Mouse (Mus musculus) thymus, postnatal 10 days (tissue): ENCODE measurements around the gene Pla2g1b.
"Not testable (repeated sequence)": the region's sequence is repeated elsewhere in the genome, so short reads cannot be mapped to it uniquely, and the experiment has no call there.

ENCODE experiments used
- DNase-seq, 2 experiments: peaks; one replicate each; pipeline ENCODE4 v3.0.0; 2021; ENCODE audit warnings: low spot score in 2 of 2

Gene Pla2g1b

DNA sequence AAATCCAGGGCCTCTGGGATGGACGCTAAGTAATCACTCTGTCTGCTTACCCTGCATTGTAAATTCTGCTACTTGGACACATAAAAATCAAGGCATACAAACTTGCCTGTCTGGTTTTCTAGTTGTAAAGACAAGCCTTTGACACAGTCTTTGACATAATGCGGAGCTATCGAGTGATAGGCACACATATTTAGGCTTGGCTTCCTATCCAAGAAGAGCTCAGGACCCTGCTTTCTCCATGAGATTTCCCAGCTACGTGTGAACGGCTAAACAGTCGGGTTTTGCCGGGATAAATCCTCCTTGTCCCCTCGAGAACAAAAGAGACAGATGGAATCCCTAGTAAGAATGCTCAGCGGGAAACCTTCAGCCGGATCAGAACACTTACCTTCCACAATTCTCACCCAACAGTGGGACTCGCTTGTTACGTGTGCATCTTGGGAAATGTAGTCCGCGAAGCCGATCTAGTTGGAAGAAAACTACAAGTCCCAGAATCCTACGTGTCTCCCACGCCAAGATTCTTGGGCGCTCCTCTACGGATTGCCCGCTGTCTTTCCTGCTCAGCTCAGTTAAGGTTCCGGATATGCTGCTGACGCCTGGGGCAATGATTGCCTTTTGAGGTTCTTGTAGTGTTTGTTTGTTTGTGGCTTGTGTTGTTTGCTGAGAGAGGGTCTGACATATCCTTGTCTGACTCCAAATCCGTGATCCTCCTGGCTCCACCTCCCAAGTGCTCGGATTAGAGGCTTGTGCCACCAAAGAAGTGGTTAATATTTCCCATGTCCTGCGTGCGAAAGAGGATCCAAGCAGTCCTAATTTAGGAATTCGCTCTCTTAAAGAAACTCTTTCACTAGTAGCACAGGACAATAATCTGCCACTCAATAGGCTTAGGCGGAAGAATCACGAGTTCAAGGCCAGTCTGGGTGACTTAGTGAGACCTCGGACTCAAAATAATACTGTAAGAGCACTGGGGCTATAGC is 18.2 kb downstream of the Pla2g1b start, which contains the start of gene Sirt4:
TSS of gene Sirt4 (minus strand) at position 779 of the 974 bp plus-strand sequence.
- DNase-seq = peak; percentile 74 to 83

DNA sequence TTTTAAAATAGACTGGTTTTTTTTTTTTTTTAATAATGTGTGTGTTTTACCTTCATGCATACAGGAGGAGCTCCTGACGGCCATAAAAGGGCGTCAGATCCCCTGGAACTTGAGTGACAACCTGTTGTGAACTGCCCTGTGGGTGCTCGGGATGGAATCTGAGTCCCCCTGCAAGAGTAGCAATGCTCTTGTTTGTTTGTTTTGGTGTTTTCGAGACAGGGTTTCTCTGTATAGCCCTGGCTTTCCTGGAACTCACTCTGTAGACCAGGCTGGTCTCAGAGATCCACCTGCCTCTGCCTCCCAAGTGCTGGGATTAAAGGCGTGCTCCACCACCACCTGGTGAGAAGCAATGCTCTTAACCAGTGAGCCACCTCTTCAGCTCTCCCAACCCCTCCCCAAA is 18.9 kb downstream of the Pla2g1b start:
- DNase-seq = no peak

DNA sequence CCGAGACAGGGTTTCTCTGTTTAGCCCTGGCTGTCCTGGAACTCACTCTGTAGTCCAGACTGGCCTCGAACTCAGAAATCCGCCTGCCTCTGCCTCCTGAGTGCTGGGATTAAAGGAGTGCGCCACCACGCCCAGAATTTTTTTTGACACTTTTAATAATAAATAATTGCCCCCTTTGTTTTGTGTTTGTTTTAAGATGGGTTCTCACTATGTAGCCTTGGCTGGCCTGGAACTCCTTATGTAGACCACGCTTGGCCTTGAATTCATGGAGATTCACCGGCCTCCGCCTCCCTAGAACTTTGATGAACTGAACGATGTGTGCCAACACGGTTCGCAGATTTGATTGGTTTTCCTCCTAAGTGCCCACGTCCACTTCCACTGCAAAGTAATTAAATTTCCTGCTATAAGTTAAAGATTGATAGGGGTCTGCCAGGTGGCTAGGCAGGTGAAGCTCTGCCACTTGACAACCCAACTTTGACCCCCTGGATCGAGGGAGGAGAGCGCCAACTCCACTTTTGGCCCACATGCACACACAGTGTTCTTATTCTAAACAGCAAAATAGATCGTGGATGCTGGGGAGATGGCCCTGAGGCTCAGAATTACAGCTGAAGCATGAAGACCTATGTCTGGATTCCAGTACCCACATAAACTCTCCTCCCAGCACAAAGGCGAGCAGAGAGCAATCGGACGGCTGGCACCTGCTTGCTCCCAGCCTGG is 19.6 kb downstream of the Pla2g1b start:
- DNase-seq = no peak

DNA sequence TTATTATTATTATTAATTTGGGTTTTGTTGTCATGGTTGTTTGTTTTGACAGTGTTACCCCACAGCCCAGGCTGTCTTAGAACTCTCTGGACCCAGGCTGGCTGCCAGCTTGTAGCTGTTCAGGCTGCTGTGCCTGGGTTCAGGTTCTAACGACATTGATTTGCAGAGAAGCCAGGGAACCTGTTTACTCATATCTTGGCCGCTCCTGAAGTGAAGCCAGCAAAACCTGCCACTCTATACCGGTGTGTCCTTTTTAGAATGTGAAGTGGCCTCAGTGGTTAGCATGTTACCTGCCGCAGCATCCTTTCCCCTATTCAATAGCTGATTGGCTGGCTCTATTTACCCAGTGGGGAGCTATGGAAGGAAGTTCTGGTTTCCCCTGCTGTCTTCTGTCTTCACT is 20.7 kb downstream of the Pla2g1b start:
- no peak for DNase-seq

DNA sequence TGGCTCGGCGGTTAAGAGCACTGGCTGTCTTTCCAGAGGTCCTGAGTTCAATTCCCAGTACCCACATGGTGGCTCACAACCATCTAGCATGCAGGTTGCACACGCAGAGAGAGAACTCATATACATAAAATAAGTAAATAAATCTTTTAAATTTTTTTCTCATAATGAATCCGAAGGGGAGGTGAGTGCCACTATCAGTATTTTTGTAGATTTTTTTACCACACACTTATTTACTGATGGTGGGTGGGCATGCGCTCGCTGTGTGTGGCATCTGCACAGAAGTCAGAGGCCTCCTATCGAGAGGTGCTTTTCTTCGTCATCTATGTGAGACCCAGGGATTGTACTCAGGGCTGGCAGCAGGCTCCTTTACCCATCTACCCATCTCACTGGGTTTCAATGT is 21.3 kb downstream of the Pla2g1b start:
- no peak for DNase-seq

DNA sequence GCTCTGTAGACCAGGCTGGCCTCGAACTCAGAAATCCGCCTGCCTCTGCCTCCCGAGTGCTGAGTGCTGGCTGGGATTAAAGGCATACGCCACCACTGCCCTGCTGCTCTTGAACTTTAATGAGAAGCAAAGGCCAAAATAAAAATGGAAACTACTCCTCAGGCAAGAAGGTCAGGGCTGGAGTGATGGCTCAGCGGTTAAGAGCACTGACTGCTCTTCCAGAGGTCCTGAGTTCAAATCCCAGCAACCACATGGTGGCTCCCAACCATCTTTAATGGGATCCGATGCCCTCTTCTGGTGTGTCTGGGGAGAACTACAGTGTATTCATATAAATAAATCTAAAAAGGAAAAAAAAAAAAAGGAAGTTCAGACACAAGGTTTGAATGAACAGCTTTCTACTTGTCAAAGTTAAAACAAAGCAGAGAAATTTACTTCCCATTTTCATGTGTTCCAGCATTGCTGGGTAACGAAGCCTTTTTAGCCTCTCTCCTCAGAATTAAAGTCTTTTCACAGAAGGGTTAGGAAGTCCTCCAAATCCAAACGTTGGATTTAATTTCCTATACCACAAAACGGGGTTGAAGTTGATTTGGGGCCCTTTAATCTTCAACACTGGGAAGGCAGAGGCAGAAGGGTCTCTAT is 22.0 kb downstream of the Pla2g1b start:
- DNase-seq = no peak

DNA sequence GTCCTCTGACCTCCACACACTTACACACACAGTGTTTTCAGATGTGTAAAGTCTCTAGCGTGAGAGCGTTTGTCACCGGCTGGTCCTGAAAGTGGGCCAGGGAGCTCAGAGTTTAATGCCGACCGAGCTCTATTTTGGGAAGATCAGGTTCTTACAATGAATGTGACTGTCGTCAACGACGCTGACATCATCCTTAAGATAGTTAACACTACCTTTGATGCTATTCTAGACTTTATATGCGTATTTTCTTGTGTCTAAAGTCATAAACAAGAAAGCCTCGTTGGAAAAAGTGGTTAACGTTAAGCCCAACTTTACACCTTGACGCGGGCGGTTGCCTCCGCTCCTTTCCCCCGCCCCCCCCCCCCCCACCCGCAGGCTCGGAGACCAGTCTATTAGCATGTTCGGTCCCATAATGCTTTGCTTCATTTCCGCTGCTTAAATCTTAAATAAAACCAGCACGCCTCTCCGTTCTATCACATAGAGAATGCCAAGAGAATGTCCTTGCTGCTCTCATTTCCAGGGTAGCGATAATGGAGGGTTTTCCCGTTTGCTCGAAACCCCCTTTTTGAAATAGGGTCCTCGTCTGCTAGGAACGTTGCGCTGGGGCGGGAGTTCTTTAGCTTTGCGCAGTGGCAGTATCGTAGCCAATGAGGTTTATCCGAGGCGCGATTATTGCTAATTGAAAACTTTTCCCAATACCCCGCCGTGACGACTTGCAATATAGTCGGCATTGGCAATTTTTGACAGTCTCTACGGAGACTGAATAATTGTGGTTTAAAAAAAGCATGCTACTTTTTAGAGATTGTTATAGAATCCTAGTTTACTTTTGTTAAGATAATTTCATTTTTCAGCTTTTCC is 23.0 kb downstream of the Pla2g1b start:
- peak; percentile 83 to 84 for DNase-seq

DNA sequence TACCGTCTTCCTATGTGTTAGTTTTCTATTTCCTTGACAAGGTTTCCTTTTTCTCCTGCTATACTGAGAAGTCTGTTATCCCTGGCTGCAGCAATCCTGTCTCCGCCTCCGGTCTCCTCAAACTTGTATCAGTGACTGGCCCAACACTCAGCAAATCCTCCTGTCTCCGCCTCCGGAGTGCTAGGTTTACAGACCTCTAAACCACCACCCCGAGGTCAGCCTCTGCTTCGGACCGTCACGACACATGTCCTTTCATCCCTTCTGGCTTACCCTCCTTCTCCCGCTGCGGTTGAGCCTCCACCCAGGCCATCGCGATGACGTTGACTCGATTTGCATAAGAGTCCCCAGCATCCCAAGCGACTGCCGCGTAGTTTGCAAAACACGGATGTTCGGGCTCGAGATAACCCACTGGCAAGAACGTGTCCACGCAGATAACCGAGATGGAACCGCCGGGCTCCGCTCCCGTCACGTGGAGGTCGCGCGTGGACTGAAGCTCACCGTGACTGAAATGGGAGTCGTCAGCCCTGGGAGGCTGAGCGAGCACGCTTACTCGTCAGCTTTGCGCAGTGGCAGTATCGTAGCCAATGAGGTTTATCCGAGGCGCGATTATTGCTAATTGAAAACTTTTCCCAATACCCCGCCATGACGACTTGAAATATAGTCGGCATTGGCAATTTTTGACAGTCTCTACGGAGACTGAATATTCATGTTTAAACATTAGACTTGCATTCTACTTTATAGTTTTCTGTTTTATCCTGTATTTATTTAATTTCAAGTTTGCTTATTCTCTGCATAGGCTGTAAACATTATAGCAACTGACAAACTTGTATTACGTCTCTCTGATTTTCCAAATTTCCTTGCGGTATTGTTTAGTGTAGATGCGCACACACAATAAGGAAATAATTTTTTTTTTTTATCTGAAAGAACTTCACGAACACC is 23.9 kb downstream of the Pla2g1b start:
- DNase-seq = peak; percentile 80

DNA sequence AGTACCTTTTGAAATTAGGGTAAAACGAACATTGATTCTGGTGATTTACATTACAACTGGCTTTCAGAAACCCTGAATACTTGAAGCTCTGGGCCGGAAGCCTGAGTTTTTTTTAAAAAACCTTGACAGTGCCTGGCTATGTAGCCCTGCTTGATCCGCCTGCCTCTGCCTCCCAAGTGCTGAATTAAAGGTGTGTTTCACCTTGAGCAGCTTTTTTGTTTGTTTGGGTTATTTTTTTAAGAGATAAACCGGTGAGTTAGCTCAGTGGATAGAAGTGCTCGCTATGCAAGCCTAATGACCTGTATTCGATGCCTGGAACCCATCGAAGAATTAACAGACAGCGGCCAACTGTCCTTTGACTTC is 24.6 kb downstream of the Pla2g1b start:
- no peak for DNase-seq

DNA sequence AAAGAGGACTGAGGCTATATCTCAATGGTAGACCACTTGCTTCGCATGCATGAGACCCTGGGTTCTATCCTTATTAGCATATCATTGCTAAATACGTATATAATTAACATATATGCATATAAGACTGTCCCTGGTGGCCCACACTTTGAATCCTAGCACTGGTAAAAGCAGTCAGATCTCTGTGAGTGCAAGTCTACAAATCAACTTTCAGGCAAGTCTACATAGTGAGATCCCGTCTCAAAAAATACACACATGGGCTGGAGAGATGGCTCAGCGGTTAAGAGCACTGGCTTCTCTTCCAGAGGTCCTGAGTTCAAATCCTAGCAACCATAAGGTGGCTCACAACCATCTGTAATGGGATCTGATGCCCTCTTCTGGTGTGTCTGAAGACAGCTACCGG is 25.0 kb downstream of the Pla2g1b start:
- DNase-seq = no peak

DNA sequence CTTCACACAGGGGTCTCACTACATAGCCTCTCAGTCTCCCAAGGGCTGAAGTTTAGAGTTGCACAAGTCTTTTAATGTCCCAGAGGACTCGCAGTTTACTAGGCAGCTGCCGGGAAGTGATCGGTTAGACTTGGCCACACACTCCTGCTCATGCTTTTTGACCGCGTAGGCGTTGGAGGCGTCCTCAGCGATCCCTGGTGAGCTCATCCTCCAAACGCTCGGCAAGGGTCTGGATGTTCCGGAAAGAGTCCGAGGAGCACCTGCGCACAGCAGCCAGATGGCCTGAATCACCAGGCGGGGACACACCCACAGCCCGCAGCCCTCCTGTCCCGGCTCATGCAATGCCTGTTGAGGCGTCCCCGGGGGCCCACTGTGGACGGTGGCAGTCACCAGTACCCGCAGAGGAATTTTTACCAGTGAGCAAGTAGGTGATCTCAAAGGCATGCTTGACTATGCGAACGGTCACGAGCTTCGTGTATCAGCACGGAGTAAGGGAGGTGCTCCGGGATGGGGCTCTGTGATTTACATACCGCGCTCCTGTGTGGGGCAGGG is 25.8 kb downstream of the Pla2g1b start:
- DNase-seq = peak in 1 of 2 experiments; percentile 21

DNA sequence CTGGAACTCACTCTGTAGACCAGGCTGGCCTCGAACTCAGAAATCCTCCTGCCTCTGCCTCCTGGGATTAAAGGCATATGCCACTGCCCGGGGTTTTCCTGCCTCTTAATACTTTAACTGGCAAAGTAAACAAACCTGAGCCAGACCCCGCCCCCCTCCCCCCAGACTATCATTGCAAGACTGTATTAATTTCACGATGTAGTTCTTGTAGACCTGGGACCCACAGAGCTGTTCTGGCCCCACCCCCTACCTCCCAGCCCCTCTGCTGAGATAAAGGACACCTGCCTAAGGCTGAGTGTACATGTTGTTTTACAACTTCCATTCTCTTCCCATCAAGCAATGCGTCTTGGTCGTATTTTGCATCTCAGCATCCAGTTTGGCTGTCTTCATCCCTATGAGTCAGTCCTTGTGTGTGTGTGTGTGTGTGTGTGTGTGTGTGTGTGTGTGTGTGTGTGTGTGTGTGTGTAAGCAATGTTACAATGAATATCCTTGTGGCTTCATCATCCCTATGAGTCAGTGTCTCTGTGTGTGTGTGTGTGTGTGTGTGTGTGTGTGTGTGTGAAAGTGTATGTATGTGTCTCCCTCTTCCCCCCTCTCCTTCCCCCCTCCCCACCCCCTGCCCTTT is 26.8 kb downstream of the Pla2g1b start:
- DNase-seq = no peak

DNA sequence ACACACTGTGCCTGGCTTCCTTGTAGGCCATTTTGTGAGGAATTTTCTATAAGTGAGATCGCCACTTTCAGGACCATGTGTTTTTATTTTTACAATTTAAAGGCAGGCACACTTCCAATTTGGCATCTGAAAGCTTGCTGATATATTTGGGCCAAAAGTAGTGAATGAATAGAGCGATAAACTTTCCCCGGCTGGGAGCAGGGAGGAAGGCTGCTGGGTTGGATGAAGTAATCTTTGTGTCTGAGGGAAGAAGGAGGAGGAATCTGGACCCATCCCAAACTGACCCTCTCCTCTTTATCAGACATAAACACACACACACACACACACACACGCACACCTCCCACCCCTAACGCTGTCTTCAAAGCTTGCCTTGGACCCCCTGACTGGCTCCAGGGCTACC is 27.4 kb downstream of the Pla2g1b start:
- no peak for DNase-seq

DNA sequence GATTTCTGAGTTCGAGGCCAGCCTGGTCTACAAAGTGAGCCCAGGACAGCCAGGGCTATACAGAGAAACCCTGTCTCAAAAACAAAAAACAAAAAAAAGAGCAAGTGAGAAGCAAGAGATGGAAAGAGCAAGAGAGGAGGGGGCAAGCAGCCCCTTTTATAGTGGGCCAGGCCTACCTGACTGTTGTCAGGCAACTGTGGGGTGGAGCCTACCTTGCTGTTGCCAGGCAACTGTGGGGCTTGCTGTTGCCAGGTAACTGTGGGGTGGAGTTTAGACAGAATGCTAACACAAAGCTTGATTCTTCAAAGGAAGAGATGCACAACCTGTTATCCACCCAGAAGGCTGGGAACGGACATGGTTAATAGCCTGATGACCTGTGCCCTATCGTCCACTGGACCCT is 29.6 kb downstream of the Pla2g1b start:
- not testable (repeated sequence) for DNase-seq

DNA sequence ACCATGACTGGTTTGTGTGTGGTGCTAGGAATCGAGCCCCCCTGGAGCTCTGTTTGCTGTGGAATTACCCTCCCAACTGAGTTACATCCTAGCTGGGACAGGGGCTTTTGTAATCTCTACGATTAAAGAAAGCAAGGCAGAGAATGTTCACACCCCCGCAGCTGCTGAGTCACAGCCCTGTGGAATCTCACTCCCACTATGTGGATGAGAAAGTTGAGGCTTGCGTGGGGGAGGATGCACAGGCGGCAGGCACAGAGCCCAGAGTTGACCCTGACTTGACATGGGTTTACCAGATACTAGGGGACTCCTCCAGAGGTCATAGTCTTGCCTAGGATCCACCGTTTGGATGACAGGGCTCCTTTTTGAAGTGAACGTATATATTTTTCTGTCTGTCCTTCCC is 31.0 kb downstream of the Pla2g1b start:
- no peak for DNase-seq

DNA sequence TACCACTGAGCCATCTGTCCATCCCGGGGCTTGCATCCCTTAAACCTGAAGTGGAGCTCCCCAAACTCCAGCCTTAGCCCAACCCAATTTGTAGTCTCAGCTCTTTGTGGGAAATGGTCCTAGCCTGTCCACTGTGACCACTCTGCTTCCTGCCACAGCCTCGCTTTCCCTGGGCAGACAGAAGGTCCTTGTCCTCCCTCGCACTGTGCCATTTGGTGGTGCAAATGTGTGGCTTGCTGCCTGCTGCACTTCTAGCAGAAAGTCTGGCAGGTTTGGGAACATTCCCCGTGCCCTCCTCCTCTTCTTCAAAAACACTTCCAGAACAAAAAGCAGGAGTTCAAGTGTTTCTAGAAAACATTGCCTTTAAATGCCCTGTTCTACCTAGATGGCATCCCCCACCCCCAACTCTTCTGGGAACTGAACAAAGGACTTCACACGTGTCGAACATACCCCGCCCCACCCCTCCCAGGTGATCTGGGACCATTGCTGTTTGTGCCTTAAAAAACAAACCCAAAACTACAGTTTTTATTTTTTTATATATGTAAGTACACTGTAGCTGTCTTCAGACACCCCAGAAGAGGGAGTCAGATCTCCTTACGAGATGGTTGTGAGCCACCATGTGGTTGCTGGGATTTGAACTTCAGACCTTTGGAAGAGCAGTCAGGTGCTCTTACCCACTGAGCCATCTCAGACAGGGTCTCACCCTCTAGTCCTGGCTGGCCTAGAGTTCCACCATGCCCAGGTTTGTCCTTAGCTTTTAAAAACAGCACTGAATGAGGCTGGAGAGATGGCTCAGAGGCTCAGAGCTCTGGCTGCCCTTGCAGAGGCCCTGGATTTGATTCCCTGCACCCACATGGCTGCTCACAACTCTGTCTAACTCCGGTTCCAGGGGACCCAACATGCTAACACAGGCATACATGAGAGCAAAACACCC is 32.5 kb downstream of the Pla2g1b start:
- no peak for DNase-seq

DNA sequence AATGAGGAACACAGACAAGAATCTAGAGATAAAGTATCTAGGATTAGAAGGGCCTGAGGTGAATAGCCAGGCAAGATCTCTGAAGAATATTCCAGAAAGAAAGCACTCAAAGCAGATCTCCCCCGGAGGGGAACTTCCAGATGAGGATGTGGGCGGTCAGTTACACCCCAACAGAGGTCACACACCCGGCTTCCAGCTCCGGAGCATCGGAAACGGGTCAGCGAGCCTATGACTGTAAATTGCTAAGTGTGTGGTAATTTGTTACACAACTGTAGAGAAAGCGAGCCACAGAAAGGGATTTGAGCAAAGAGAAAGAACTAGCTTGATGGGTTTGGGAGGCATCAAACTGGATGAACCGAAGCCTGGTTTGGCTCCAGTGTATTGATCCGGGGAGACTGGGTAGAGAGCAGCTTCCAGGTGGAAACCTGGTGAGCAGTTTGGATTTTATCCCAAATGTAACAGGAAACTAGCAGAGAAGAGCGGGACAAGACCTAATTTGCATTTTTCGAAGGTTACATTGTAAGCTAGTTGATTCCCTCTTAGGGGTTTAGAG is 34.4 kb downstream of the Pla2g1b start:
- DNase-seq = no peak

DNA sequence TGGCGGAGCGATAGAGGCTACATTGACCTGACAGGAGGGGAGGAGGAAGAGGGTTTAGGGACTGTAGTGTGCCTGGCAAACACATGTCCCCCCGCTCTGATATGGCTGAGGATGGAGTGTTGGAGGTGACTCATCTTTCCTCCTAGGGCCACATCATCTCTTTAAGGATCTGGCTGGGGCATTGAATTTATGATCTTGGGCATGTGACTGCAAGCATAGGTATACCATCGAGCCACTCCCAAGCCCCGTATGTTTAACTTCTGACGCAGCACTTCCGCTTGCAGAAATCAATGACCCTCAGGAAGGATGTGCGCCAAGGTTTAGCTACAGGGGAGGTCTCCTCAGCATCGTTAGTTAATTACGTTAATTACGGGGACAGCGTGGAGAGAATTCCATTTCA is 37.0 kb downstream of the Pla2g1b start:
- DNase-seq = no peak
